Mouse (Mus musculus): ENCODE measurements at regions not wholly inside any gene's neighbourhood (a gene's known extent, or its start where the extent isn't known, plus 50 kb on each side); places are given as distances from the start of the nearest gene placed in this dataset.

DNA sequence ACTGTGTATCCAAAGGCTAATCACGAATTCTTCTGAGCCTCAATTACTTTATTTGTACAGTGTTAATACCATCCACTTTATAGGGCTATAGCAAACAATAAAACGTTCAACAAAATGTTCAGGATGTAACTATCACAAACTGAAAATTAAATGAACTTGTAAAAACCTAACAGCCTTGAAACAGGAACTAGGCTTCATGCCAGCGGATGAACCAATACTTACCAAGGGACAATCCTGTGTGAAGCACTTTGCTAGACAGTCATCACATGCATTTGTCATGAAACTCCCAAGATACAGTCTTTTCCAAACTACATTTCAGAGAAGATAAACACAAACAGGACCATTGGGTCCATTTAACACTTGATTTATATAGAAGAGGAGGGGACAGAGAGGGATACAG is 228.9 kb upstream of the Gm12728 start:
- no peak for DNase-seq (ENCODE audit: low read depth)

GRCm38 (mm10) chr4:105561611-105562010 is 228.1 kb upstream of the Gm12728 start:
- DNase-seq (ENCODE audit: low read depth), result no peak

DNA sequence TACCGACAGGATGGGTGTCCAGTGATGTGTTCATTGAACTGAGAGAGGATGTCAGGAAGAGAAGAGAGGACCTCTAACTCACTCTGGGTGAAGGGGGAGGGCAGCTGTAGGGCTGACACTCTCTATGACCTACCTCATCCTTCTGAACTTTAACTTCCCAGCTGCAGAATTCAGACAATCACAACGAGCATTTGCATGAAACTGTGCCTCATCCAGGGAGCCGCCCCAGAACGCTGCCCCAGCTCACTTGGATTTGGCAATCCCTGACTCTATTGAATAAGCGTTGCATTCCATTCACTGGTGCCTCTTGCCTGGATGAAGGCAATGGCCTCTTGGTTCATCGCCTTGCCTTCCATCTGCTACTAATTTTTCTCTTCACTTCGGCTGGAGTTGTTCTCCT is 223.9 kb upstream of the Gm12728 start:
- no peak for DNase-seq (ENCODE audit: low read depth)

- no peak for DNase-seq (ENCODE audit: low read depth)
These were observed 222.9 kb upstream of the Gm12728 start for GRCm38 (mm10) chr4:105566513-105567457.

DNA sequence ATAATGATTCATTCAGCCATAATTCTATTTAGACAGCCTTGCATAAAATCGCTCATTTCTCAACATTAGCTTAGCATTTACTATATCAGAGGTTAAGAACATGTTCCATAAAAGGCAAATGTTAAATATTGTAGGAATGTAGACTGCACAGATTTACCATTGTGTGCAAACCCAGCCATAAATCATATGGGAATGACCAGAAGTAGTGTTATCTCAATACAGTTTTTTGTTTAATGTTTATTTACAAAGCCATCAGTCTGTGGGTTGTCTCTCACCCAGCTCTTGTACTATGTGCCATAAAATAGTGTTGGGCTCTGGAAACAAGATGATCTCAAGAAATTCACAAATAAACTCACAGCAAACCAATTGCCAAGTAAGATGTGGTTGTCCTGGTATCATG is 220.0 kb upstream of the Gm12728 start:
- no peak for DNase-seq (ENCODE audit: low read depth)

DNA sequence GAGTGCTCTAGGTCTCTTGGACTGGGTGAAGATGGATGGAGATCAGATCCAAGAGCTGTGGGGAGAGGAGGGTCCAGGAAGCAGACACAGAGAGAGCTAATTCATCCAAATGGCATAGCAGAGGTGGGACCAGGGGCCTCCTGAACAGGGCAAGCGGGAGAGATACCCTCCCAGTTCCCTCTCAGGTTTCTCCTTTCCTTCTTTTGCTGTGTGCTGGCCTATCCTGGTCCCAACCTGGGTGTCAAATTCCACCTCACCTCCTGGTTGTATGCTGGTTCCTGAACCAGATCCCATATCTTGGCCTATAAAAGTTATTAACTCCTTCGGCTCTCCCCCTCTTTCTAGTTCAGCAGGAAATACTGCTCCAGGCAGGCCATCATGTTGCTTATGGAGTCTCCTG is 214.1 kb upstream of the Gm12728 start:
- no peak for DNase-seq (ENCODE audit: low read depth)

- DNase-seq (ENCODE audit: low read depth), result no peak
These were observed 208.7 kb upstream of the Gm12728 start for GRCm38 (mm10) chr4:105580987-105581386.

- DNase-seq (ENCODE audit: low read depth), result no peak
These were observed 205.2 kb upstream of the Gm12728 start for GRCm38 (mm10) chr4:105584329-105584925.

DNA sequence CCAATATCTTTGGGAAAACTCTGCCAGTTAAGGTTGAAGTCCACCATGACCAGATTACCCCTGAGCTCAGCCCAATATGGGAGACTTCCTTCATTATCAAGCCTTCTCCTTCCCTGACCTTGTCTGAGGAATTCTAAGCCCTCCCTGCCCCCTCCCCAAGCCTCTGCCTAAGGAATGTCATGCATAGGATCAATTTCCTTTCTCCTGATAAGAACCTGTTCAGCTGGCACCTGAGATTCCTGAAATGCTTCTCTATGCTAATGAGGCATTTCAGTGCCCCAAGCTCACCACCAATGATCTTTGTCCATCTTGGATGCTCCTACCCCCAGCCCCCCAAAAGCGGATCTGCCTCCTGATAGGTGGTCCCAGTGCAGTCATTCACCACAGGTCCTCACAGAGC is 186.0 kb upstream of the Gm12728 start:
- no peak for DNase-seq (ENCODE audit: low read depth)

DNA sequence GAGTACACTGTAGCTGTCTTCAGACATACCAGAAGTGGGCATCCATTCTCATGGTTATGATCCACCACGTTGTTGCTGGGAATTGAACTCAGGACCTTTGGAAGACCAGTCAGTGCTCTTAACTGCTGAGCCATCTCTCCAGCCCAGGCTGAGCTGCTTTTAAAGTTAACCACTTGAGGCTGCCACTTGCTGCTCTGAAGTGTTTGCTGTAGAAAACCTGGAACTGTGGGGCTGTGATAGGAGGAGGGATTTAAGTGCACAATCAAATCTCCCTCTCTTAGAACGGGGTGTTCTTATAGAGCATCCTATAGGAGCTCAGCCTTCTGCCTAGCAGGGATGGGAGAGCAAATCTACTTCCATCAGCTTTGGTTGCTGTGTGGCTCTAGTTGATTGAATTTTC is 185.1 kb upstream of the Gm12728 start:
- DNase-seq (ENCODE audit: low read depth), result no peak

- no peak for DNase-seq (ENCODE audit: low read depth)
These were observed 182.9 kb upstream of the Gm12728 start for GRCm38 (mm10) chr4:105606731-105607130.

GRCm38 (mm10) chr4:105610917-105611316 is 178.8 kb upstream of the Gm12728 start:
- DNase-seq (ENCODE audit: low read depth), result peak; percentile 32

DNA sequence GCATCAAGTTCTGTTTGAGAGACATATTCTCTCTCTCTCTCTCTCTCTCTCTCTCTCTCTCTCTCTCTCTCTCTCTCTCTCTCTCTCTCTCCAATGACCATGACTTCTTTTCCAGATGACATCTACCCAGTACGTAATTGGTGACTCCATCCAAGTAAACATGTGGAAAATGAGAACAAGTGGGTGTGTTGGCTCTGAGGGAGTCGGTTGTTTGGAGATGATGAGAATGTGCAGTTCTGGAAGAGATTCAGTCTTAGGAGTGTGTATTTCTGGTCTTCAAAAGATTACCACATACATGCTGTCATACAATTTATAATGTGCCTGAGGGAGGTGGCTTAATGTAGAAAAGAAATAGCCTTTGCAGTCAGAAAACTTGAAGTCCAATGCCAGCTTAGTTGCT is 175.3 kb upstream of the Gm12728 start:
- DNase-seq (ENCODE audit: low read depth), result no peak

- no peak for DNase-seq (ENCODE audit: low read depth)
These were observed 163.0 kb upstream of the Gm12728 start for GRCm38 (mm10) chr4:105626371-105627320.

- DNase-seq (ENCODE audit: low read depth), result no peak
These were observed 160.1 kb upstream of the Gm12728 start for GRCm38 (mm10) chr4:105629581-105629980.

DNA sequence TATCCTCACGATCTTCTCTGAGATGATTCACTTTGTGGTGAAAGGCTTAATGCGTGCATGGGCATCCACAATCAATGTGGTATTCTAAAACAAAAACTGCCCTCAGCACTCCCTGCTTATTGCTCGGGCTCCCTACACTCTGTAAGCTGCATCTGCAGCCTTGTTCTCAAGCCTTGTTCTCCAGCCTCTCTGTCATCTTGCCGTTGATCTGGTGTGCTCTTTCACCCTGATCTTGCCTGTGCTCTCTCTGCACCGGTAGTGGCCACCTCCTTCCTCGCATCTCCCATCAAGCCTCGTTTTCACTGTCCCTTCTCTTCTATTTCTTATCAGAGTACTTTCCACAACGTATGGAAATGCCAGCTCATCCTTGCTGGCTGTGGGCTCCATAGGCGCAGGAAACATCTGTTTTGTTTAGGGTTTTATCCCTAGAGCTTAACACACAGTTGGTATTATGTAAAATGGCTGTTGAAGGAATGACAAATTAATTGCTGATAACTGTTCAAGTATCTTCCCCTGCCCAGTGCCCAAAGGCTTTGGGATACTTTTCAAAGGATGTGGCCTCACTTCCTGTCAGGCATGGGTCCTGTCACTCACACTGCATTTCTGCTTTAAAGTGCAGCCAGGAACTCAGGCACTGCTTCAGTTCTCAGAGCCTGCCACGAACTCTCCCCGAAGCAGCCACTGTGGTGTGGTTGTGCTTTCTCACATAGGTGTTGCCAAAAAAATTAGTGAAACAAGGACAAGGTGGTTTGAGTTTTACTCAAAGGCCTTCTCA is 158.9 kb upstream of the Gm12728 start:
- no peak for DNase-seq (ENCODE audit: low read depth)

- no peak for DNase-seq (ENCODE audit: low read depth)
These were observed 156.9 kb upstream of the Gm12728 start for GRCm38 (mm10) chr4:105632581-105633358.

DNA sequence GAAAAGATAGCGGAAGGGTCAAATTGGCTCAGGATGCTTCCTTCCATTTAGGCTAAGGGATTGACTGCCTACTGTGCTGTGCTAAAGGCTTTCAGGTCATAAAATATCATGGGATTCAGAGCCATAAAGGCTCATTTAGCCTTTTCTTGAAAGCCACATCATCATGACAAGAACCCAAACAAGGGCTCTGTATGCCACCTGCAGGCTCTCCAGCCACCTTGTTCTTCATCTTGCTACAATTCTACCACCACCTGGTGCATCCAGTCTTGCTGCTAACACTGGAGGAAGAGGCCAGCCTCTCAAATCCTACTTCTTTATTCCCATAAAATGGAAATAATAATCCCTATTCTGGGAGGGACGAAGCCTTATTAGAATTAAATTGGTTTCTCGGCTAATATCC is 155.9 kb upstream of the Gm12728 start:
- DNase-seq (ENCODE audit: low read depth), result no peak

- peak; percentile 89 for DNase-seq (ENCODE audit: low read depth)
These were observed 148.9 kb upstream of the Gm12728 start for GRCm38 (mm10) chr4:105640793-105641192.

DNA sequence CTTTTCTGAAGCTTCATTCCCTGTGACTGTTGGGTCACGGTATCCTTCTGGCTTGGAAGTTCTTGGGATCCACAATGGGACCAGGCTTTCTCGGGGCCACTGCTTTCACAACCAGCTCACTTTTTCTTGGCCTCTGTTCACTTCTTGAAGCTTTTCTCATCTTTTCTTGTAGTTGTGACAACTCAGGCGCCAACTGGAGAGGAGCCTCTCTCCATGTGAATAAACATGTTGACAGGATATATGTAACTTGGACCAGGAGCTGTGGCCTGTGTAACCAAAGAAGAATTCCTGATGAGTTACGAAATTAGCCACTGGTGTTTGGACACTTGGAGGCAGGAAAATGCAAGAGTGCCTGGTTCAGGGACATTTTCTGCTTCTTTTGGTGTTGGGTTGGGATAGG is 148.1 kb upstream of the Gm12728 start:
- peak; percentile 59 for DNase-seq (ENCODE audit: low read depth)

All from fibroblast of lung, adult 2 months (primary cell).